8 mouse cellular contexts compared by ENCODE assay signal in the genomic region with DNA sequence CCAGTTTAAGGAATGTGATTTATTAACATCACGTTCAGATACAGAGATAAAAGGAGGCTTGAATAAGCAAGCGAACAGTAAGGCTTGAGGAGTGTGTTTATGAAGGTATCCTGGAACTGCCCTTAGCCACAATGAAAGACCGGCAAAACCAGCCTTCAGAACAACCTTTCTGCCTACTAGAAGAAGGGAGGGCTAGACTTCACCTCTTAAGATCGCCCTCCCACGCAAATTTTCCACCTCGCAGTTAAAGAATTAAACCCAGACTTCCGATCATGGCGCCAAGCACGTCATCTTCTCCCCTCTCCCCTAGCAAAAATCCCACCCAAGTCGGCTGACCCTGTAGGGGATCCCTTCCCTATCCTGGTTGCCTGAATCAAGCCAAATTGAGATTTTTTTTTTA. TPM values are rescaled to one million over a fixed set of nuclear protein-coding genes. Genes with fewer than 3 reads are reported as not detected.
A peak's percentile ranks its signal among the peaks of the same experiment; 100 is the strongest.
DNase-seq lines count a peak whose midpoint lies in the region; ATAC-seq and TF ChIP-seq lines count a peak whose summit lies in the region.

No protein-coding gene starts in this region.

- peak overlapping the region; percentile 98 for H3K4me3 ChIP-seq in forebrain, embryonic 11.5 days (ENCODE audit: low read depth, low read length)
- H3K4me3 ChIP-seq in hindbrain, postnatal 0 days (ENCODE audit: low read length), result peak overlapping the region; percentile 98
- H3K4me3 ChIP-seq in limb, embryonic 13.5 days, result peak overlapping the region; percentile 98
- peak overlapping the region; percentile 91 for H3K4me3 ChIP-seq in midbrain, postnatal 0 days (ENCODE audit: low read depth, low read length)

- ATAC-seq in forebrain, embryonic 11.5 days (replicated peaks; ENCODE audit: low FRiP score), result peak; percentile 0; the same call in 1 of the 2 replicates
- no peak; the same call in 1 of the 2 replicates for ATAC-seq in hindbrain, postnatal 0 days
- peak; percentile 4; the same call in 1 of the 2 replicates for ATAC-seq in limb, embryonic 13.5 days (ENCODE audit: low FRiP score, low read depth)
- peak; percentile 2; the same call in 1 of the 2 replicates for ATAC-seq in midbrain, postnatal 0 days (ENCODE audit: low FRiP score)

- intact Hi-C loops in heart, postnatal 36 days (cut with DNase I), result loop anchor here (5.0 to 10.0 kb wide), 3 partner anchors 60 to 113 kb away; no protein-coding TSS in a partner anchor

- no peaks in the 10 kb centered on the region for H3K9me3 ChIP-seq in forebrain, embryonic 11.5 days (ENCODE audit: control insufficient read depth, low read length)
- H3K9me3 ChIP-seq in hindbrain, postnatal 0 days (ENCODE audit: low read length), result no peaks in the 10 kb centered on the region
- H3K9me3 ChIP-seq in limb, embryonic 13.5 days, result no peaks in the 10 kb centered on the region
- H3K9me3 ChIP-seq in midbrain, postnatal 0 days (ENCODE audit: low read length), result no peaks in the 10 kb centered on the region

- H3K36me3 ChIP-seq in forebrain, embryonic 11.5 days (ENCODE audit: control insufficient read depth, insufficient read depth, low read length), result no peaks in the 10 kb centered on the region
- no peaks in the 10 kb centered on the region for H3K36me3 ChIP-seq in hindbrain, postnatal 0 days (ENCODE audit: insufficient read depth, low read length)
- H3K36me3 ChIP-seq in limb, embryonic 13.5 days, result no peaks in the 10 kb centered on the region
- H3K36me3 ChIP-seq in midbrain, postnatal 0 days (ENCODE audit: insufficient read depth, low read length), result no peaks in the 10 kb centered on the region

- H3K4me2 ChIP-seq in forebrain, embryonic 11.5 days (ENCODE audit: low read depth, low read length, severe bottlenecking), result peak overlapping the region; percentile 80
- H3K4me2 ChIP-seq in hindbrain, postnatal 0 days (ENCODE audit: low read depth, low read length), result peak overlapping the region; percentile 74
- peak overlapping the region; percentile 77 for H3K4me2 ChIP-seq in limb, embryonic 13.5 days (replicated peaks)
- peak overlapping the region; percentile 73 for H3K4me2 ChIP-seq in midbrain, postnatal 0 days (ENCODE audit: low read depth, low read length, poor library complexity, severe bottlenecking)

- no peaks in the 10 kb centered on the region for H3K27me3 ChIP-seq in forebrain, embryonic 11.5 days (ENCODE audit: control insufficient read depth, insufficient read depth, low read length)
- no peaks in the 10 kb centered on the region for H3K27me3 ChIP-seq in hindbrain, postnatal 0 days (ENCODE audit: insufficient read depth, low read length)
- no peaks in the 10 kb centered on the region for H3K27me3 ChIP-seq in limb, embryonic 13.5 days
- no peaks in the 10 kb centered on the region for H3K27me3 ChIP-seq in midbrain, postnatal 0 days (ENCODE audit: insufficient read depth, low read length)

- no peaks in the 10 kb centered on the region; the same call in 1 of the 2 replicates for H3K4me1 ChIP-seq in forebrain, embryonic 11.5 days (replicated peaks; ENCODE audit: control insufficient read depth, insufficient read depth, low read length)
- H3K4me1 ChIP-seq in hindbrain, postnatal 0 days (ENCODE audit: insufficient read depth, low read length), result 0 out of 2 replicates have a peak, but pooled peaks cover 10% of the 10 kb centered on the region
- peaks cover 9% of the 10 kb centered on the region for H3K4me1 ChIP-seq in limb, embryonic 13.5 days
- peaks cover 9% of the 10 kb centered on the region; the same call in 1 of the 2 replicates for H3K4me1 ChIP-seq in midbrain, postnatal 0 days (ENCODE audit: insufficient read depth, low read length)

- peak overlapping the region; percentile 97 for H3K27ac ChIP-seq in forebrain, embryonic 11.5 days (ENCODE audit: low read depth, low read length)
- H3K27ac ChIP-seq in hindbrain, postnatal 0 days, result peak overlapping the region; percentile 98
- peak overlapping the region; percentile 99 for H3K27ac ChIP-seq in limb, embryonic 13.5 days
- peak overlapping the region; percentile 98 for H3K27ac ChIP-seq in midbrain, postnatal 0 days (ENCODE audit: low read depth, low read length)

- peak overlapping the region; percentile 96 for H3K9ac ChIP-seq in forebrain, embryonic 11.5 days (ENCODE audit: low read length)
- peak overlapping the region; percentile 95 for H3K9ac ChIP-seq in hindbrain, postnatal 0 days (replicated peaks; ENCODE audit: low read length)
- H3K9ac ChIP-seq in limb, embryonic 13.5 days, result peak overlapping the region; percentile 95
- peak overlapping the region; percentile 94 for H3K9ac ChIP-seq in midbrain, postnatal 0 days (replicated peaks; ENCODE audit: low read length, poor library complexity, severe bottlenecking)

- no peak for TF ChIP-seq CTCF in hindbrain, postnatal 0 days (IDR thresholded peaks at IDR 0.05; ENCODE audit: low read depth)
- no peak for TF ChIP-seq CTCF in midbrain, postnatal 0 days (IDR thresholded peaks at IDR 0.05)

- WGBS in forebrain, embryonic 11.5 days, result 4% methylated on average over 10 of the region's 10 CpGs
- WGBS in hindbrain, postnatal 0 days, result 3% methylated on average over 10 of the region's 10 CpGs
- WGBS in limb, embryonic 13.5 days, result under 1% methylated on average over 10 of the region's 10 CpGs
- 1% methylated on average over 10 of the region's 10 CpGs for WGBS in midbrain, postnatal 0 days

- DNase-seq in heart, adult 9 months (ENCODE audit: low spot score in 2 of 2), result peak; percentile 18 to 23
- DNase-seq in heart, postnatal 36 days, result no peak
- peak; percentile 44 for DNase-seq in R1 (ENCODE audit: low read depth, low spot score)
- no peak for DNase-seq in forebrain, embryonic 11.5 days (ENCODE audit: low spot score)
- peak; percentile 53 for DNase-seq in hindbrain, postnatal 0 days (ENCODE audit: low spot score)
- peak; percentile 53 for DNase-seq in midbrain, postnatal 0 days (ENCODE audit: low spot score)
- DNase-seq in thymus, postnatal 14 days, result peak; percentile 34

RNA-seq across cellular contexts. Expression of a gene that starts 1.0 kb away (rescaled TPM):
- total RNA-seq in heart, postnatal 36 days (2021), result 10 to 100 TPM; 46.1 to 46.3 TPM
- 11.7 and 12.3 TPM in 2 replicates for polyA plus RNA-seq in forebrain, embryonic 11.5 days (2014; fragmentation: Nextera tagmentation; extraction: Ambion mirVana)
- total RNA-seq in hindbrain, postnatal 0 days (2014; rRNA removed), result 56.2 and 59.8 TPM in 2 replicates
- 9.2 and 9.3 TPM in 2 replicates for polyA plus RNA-seq in hindbrain, postnatal 0 days (2015; fragmentation: Nextera tagmentation; extraction: Ambion mirVana)
- 11.2 and 12.0 TPM in 2 replicates for polyA plus RNA-seq in limb, embryonic 13.5 days (2015; fragmentation: Nextera tagmentation; extraction: Ambion mirVana)
- total RNA-seq in midbrain, postnatal 0 days (2014; rRNA removed), result 65.2 and 83.9 TPM in 2 replicates
- polyA plus RNA-seq in midbrain, postnatal 0 days (2015; fragmentation: Nextera tagmentation; extraction: Ambion mirVana), result 6.9 and 8.8 TPM in 2 replicates

Comparison
In these comparisons a context has a peak if more than half of its experiments do, and no peak if none do; other contexts are left out.
1. DNase-seq: peak in heart, adult 9 months (2 of 2), R1 (single experiment), hindbrain, postnatal 0 days (single experiment), midbrain, postnatal 0 days (single experiment) and thymus, postnatal 14 days (single experiment); none in heart, postnatal 36 days (0 of 2) and forebrain, embryonic 11.5 days (single experiment).
2. Peak in every context shown above with its lines, with median percentiles within 50 percentile points of each other: H3K27ac ChIP-seq, H3K4me2 ChIP-seq, H3K4me3 ChIP-seq and H3K9ac ChIP-seq.